Mouse (Mus musculus) layer of hippocampus, adult 18-20 months (tissue): ENCODE data around the gene Pigm. TPM values are rescaled to one million over a fixed set of nuclear protein-coding genes. Genes with fewer than 3 reads are reported as not detected.
A peak's percentile ranks its signal among the peaks of the same experiment; 100 is the strongest.

ENCODE experiments used
- DNase-seq, 2 experiments: peaks; one replicate each; pipeline ENCODE4 v3.0.0; 2022; ENCODE audit warnings: low spot score in 2 of 2
- total RNA-seq, 2 experiments: library from RNA; stranded (reverse); gene quantifications; 2 replicates each; pipeline ENCODE4 v1.2.3; 2021

The Pigm gene
- total RNA-seq, 2 experiments from 2014 or later, result 7.8 to 8.5 TPM

DNA sequence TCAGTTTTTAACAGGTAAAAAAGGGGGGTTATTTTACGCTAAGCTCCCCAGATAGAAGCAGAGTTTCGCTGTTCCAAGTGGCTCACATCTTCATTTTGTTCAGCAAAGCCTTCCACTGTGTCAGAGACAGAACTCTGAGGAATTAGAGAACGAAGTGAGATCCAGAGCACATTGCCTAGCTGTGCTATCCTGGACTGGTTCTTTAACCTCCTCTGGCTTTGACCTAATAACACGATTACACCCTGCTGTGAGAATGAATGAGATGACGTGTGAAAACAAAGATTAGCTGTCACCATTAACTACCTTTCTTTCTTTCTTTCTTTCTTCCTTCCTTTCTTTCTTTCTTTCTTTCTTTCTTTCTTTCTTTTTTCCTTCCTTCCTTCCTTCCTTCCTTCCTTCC lies 33.1 kb downstream of the Pigm start:
- no peak for DNase-seq

DNA sequence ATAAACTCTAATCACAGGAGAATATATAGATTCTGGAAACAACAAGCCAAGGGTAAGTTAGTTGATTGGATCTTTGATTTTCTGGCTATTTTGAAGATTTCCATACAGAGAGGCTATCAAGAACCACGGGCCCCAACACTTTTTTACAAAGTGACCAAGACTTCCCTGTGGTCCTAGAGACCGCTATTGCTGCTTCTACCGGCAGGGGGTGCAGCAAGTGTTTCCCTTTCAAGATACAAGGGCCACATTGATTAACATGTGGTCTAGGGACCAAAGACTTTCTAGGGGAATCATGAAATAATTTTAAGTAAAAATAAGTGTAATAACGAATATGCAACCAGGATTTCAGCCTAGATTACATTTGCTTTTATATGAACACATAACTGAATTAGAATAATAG lies 34.5 kb downstream of the Pigm start:
- DNase-seq, result peak in 1 of 2 experiments; percentile 53

DNA sequence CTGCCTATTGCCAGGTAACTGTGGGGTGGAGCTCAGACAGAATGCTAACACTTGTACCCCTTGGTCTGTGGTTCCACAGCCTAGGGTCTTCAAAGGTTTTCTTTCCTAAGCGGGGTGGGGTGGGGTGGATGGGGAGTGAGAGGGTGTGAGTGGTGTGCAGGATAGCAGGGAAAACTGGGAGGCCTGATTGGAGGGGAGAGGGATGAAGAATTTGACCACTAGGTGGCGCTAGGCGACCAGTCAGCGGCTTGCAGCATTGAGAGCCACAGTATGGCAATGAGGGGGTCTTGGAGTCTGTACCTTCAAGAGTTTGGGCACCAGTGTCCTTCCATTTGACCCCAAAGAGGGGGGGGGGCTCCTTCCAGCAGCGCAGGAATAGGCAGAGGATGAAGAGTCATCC lies 35.9 kb downstream of the Pigm start:
- DNase-seq, result peak; percentile 38 to 87

DNA sequence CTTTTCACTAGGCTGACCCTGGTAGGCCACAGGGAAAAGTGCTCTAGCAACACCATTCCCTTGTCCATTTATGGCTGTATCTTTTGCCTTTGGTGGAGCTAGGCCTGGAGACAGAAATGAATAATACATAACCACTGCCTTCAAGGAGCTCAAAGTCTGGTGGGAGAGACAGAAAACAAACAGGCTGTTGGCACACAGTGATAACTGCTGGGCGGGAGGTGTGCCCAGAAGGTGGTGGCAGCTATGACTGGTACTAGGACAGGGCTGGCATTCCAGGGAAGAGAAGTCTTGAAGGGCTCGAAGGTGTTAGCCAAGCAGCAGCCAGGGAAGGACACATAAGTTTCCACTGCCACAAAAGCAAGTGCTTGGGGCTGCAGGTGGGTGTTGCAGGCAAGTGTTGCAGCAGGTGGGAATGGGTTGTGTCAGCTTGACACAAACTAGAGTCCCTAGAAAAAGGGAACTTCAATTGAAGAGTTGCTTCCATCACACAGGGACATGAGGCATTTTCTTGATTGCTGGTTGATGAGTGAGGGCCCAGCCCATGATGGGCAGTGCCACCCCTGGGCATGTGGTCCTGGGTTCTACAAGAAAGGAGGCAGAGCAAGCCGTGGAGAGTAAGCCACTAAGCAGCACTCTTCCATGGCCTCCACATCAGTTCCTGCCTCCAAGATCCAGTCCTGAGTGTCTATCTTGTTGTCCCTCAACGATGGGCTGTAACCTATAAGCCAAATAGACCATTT lies 37.3 kb downstream of the Pigm start:
- DNase-seq, result no peak

GRCm38 (mm10) chr1:172414231-172414585 lies 37.9 kb downstream of the Pigm start:
- DNase-seq, result no peak

DNA sequence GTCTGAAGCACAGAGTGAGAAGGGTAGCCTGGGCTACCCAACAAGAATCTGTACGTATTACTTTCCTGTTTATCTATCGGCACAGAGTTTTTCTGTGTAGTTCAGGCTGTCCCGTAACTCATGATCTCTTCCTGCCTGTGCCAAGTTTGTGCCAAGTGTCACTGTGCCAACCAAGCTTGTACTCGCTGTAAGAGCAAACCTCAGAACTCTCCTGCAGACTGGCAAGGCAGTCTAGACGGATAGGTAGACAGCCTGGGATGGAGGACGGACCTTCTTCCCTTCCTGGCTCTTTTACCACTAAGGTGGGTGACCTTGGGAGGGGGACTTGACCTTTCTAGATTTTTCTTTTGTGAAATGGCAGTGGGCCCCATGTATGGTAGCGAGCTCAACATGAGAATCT lies 38.7 kb downstream of the Pigm start:
- no peak for DNase-seq

DNA sequence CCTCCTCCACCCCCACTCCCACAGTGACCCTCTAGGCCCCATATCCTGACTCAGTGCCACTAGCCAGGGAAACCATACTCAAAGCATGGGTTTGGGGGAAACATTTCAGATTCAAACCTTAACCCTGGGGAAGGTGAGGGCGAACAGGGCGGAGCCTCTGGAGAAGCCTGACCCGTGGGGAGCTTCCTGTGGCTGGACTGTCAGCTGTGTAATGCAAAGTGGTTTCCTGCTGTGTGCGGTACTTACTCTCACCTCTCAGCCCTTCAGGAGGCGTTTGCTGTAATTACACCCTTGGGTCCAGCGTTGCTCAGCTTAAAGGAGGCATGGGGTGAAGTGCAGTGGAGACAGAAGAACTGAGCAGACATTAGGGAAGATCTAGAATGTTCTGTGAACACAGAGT lies 41.8 kb downstream of the Pigm start:
- no peak for DNase-seq

- no peak for DNase-seq
Measured at GRCm38 (mm10) chr1:172418642-172419041, 42.3 kb downstream of the Pigm start.

GRCm38 (mm10) chr1:172420181-172420580 lies 43.8 kb downstream of the Pigm start:
- no peak for DNase-seq

- DNase-seq, result no peak
Measured at GRCm38 (mm10) chr1:172423393-172423792, 47.0 kb downstream of the Pigm start.

DNA sequence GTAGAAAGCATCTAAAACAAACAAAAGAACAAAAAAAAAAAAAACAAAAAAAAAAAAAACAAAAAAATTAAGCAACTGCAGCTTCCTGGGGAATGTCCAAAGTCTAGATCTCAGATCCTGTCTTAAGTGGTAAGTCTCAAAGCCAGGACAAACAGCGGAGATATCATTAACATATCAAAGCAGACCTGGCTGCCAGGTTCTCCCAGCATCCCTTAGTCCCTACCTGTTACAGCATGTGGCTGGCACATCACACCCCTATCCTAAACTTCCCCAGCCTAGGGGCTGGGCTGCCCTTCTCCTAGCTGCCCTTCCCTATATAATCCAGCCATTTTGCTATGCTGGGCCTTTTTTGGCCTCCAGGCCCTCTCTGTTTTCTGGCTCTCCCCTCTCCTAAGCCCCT lies 50.1 kb downstream of the Pigm start:
- no peak for DNase-seq

DNA sequence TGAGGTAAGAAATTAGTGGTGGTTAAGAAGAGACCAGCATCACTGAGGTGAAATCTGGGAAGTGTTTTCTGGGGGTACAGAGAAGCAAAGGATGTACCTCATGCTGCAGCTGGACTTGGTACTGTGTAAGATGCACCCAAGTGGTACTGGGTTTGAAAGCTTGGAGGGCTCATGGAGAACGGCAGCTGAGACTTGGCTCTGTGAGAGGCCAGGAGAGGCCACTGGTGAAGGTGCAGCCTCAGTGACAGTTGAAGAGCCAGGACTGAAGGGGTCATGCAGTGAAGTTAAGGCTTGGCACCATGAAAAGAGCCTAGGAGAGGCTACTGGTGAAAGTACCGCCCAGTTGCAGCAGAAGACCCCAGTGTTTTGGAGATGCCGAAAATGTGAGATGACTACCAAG lies 51.5 kb downstream of the Pigm start:
- DNase-seq, result no peak

GRCm38 (mm10) chr1:172428614-172429013 lies 52.3 kb downstream of the Pigm start:
- no peak for DNase-seq

- no peak for DNase-seq
Measured at GRCm38 (mm10) chr1:172430731-172431220, 54.4 kb downstream of the Pigm start.

DNA sequence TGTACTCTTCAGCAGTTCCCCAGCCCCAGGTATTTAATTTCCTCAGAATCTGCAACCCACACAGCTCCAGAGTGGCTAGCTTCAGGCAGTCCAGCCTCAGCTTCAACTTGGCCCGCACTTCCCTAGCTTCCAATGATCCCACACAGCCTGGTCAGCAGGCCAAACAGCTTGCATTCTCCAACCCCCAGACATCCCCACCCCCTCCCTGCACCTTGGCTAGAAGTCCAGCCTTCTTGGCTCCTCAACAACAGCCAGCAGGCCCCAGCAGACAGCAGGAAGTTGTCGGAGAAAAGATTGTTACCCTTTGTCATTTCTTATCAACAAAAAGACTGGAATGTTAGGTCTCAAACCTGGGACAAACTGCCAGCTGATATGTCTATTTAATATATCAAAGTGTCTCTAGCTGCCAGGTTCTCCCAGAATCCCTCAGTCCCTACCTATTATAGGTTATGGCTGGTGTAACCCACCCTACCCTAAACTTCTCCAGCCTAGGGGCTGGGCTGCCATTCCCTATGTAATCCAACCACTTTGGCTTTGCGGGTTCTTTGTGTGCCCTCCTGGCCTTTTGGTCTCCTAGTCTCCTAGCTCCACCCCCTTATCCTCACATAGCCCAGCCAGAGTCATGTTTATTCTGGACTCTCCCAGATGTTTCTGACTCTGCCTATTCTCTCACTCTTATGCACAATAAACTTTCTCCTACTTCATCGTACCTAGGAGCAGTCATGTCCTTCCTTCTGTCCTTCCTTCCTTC lies 55.7 kb downstream of the Pigm start:
- DNase-seq, result no peak

GRCm38 (mm10) chr1:172432587-172432955 lies 56.2 kb downstream of the Pigm start:
- DNase-seq, result no peak

GRCm38 (mm10) chr1:172433012-172433850 lies 56.9 kb downstream of the Pigm start:
- DNase-seq, result no peak

Other genes starting within 250 kb of the Pigm start
- 10 to 100 TPM; 84.4 to 84.5 TPM for gene Pex19, start 249.8 kb upstream of the Pigm start, total RNA-seq
- gene Dcaf8, start 228.5 kb upstream of the Pigm start, total RNA-seq, result 100 to 1,000 TPM; 111 to 115 TPM
- 100 to 1,000 TPM; 445 to 478 TPM for gene Pea15a, start 169.7 kb upstream of the Pigm start, total RNA-seq
- under 1 TPM; 0.54 to 0.71 TPM for gene Casq1, start 156.7 kb upstream of the Pigm start, total RNA-seq
- not detected for gene Atp1a4, start 118.1 kb upstream of the Pigm start, total RNA-seq
- 100 to 1,000 TPM; 262 to 286 TPM for gene Igsf8, start 114.9 kb upstream of the Pigm start, total RNA-seq
- 100 to 1,000 TPM; 555 to 598 TPM for gene Atp1a2, start 78.5 kb upstream of the Pigm start, total RNA-seq
- gene Kcnj9, start 47.2 kb upstream of the Pigm start, total RNA-seq, result 10 to 100 TPM; 70.6 to 75.4 TPM
- 10 to 100 TPM; 82.6 to 88.4 TPM for gene Kcnj10, start 35.3 kb upstream of the Pigm start, total RNA-seq
- under 1 TPM; 0.33 to 0.47 TPM for gene Slamf9, start 98.8 kb downstream of the Pigm start, total RNA-seq
- 1 to 10 TPM; 3.9 to 4.8 TPM for gene Igsf9, start 105.2 kb downstream of the Pigm start, total RNA-seq
- 10 to 100 TPM in 1 of 2 experiments, 1 to 10 TPM in 1; 9.2 to 11.7 TPM for gene Tagln2, start 123.5 kb downstream of the Pigm start, total RNA-seq
- 1 to 10 TPM; 3.4 to 4.0 TPM for gene Cfap45, start 144.3 kb downstream of the Pigm start, total RNA-seq
- under 1 TPM; 0.27 to 0.43 TPM for gene Vsig8, start 179.4 kb downstream of the Pigm start, total RNA-seq
- gene Slamf8, start 214.0 kb downstream of the Pigm start, total RNA-seq, result not detected
- not detected for gene Fcrl6, start 226.0 kb downstream of the Pigm start, total RNA-seq